Mouse (Mus musculus): ENCODE measurements around the gene Btbd9.

The Btbd9 gene

DNA sequence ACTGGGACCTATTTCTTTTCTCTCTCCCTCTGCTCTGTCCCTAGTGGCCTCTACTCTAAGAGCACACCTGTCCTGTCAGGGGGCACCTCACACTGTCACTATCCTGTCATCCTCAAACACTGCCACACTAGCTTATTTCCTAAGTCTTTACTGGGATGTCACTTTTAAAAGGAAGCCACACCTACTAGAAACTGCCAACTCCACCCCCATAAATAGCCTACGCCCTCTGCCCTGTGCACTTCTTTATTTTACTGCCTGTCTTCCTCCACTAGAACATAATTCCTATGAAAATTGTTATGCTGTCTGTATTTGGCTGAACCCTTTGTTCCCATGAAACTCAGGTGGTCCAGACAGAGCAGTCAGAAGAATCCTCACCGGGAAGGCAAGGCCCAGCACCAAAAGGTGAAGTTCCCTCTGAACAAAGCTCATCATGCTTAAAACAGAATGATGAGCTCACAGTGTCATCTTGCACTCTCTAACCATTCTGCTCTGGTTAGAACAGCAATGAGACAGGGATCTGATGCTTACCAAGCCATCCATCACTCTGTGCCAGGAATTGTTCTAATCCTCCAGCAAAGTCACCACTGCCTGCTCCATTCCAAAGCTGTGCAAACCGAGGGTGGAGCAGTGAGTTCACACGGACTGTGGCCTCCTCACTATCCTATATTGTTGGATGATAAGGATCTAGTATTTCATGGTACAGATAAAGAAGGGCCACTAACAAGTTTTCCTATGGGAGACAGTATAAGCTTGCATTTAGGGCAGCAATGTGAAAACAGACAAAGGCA, 91.0 kb downstream of the Btbd9 start:
- DNase-seq (ENCODE audit: inconsistent age in 2 of 2, low spot score in 1 of 2), result no peak

GRCm38 (mm10) chr17:30484446-30485066, 91.7 kb downstream of the Btbd9 start:
- DNase-seq (ENCODE audit: inconsistent age in 2 of 2, low spot score in 1 of 2), result no peak

- DNase-seq (ENCODE audit: inconsistent age in 2 of 2, low spot score in 1 of 2), result no peak
These were observed 94.5 kb downstream of the Btbd9 start for GRCm38 (mm10) chr17:30481766-30482165.

DNA sequence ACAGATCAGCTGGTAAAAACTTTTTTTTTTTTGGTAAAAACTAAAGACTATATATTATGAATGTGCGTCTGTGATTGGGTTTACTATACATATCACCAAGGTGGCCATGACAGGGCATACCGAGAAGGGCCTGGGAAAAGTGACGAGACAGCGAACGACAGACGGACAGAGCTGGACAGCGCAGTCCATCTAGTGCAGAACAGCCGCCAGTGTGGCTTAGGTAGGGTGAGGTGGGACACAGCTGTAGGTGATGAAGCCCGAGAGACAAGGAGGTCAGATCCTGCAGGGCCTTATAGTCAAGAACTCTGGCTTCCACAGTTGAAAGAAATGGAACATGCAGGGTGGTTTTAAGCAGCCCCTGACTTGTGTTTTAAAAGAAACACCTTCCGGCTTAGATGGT, 94.9 kb downstream of the Btbd9 start:
- DNase-seq (ENCODE audit: inconsistent age in 2 of 2, low spot score in 1 of 2), result no peak

- no peak for DNase-seq (ENCODE audit: inconsistent age in 2 of 2, low spot score in 1 of 2)
These were observed 95.9 kb downstream of the Btbd9 start for GRCm38 (mm10) chr17:30480381-30480780.

DNA sequence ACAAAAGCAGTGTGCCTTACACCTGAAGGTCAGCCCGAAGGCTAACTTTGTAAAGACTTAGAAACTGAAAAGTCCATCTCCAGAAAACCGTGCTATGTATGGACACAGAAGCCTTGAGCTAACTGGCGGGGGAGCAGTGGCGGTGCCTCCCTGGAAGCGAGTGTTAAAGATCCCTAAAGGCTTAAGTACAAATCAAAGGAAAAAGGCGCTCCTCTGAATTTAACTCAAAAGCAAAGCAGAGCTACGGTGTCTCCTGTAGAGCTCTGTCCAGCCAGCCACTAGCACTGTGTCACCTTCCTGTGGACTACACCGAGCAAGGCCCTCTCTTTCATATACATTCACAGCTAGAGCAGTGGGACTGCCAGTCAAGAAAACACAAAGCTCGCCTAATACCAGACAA, 98.1 kb downstream of the Btbd9 start:
- no peak for DNase-seq (ENCODE audit: inconsistent age in 2 of 2, low spot score in 1 of 2)

GRCm38 (mm10) chr17:30474561-30474960, 101.7 kb downstream of the Btbd9 start:
- no peak for DNase-seq (ENCODE audit: inconsistent age in 2 of 2, low spot score in 1 of 2)

DNA sequence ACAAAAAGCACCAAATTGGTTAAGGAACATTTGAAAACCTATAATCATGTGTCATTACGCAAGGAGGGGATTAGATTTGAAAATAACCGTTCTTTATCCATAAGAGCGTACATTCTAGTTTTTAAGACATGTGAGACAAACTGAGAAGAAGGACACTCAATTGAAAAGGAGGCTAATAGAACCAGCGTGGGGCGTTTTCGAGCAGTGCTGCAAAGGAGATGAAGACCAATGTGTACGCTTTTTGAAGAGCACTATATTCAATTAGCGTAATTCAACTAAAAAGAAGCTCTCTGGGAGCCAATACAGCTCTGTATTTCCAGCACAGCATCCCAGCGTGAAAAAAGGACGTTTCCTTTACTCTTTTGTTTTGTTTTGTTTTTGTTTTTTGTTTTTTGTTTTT, 103.5 kb downstream of the Btbd9 start:
- no peak for DNase-seq (ENCODE audit: inconsistent age in 2 of 2, low spot score in 1 of 2)

- DNase-seq (ENCODE audit: inconsistent age in 2 of 2, low spot score in 1 of 2), result no peak
These were observed 104.8 kb downstream of the Btbd9 start for GRCm38 (mm10) chr17:30471512-30471911.

- DNase-seq (ENCODE audit: inconsistent age in 2 of 2, low spot score in 1 of 2), result peak; percentile 34 to 77
These were observed 105.5 kb downstream of the Btbd9 start for GRCm38 (mm10) chr17:30470790-30471189.

DNA sequence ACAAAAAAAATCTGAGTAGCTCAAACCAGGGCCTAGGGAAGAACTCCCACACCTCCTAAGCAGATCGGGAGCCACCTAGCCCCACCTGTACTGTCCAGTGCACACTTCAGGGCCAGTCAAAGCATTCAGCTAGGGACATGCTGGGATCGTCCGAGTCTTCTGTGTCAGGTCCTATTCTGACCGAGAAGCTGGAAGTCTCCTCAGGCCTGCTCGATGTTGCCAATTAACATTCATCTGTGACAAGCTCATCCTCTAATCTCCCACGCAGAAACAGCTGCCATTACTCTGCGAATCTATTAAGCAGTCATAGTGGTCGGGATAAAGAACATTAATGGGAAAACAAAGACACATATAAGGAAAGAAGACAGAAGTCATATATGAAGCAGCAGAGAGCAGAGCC, 106.0 kb downstream of the Btbd9 start:
- no peak for DNase-seq (ENCODE audit: inconsistent age in 2 of 2, low spot score in 1 of 2)

DNA sequence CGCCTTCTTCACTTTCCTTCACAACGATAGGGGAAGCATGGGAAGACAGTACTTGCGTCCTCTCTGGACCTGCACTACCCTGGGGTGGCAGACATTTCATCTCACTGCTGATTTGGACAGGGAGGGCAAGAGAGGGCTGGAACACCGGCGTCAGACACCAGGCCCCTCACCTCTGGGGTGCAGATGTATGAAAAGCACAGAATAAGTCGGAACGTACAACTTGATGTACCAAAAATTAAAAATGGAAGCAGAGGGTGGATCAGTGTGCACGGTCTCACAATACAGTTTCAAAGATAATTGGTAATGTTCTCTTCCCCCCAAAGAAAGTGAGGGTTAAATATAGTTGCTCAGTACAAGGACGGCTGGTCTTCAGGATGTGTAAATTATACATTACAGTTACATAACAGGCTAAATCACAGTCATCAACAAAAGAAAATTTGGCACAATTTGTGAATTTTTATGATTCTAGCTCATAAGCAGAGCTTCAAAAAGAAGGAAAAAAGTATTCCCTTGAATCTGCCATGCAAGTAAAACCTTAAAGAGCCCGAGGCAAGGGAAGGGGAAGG, 106.7 kb downstream of the Btbd9 start:
- no peak for DNase-seq (ENCODE audit: inconsistent age in 2 of 2, low spot score in 1 of 2)

DNA sequence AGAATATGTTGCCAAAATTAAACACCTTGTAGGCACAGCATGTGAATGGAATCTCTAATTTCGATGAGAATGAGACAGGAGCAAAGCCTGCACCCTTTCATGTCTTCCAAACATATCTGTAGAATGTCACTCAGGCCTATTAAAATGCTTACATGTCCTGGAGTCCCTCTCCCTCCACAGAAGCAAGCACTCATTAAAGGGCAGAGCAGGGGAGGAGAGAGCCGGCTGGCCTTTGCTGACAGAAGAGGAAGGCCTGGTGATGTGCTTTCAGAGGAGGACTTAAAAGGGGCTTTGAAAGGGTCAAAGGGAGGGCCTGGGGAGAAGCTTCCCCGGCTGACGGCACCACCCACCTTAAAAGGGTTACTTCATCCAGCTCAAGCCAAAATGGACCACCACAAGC, 107.9 kb downstream of the Btbd9 start:
- DNase-seq (ENCODE audit: inconsistent age in 2 of 2, low spot score in 1 of 2), result no peak

GRCm38 (mm10) chr17:30467566-30468213, 108.6 kb downstream of the Btbd9 start:
- no peak for DNase-seq (ENCODE audit: inconsistent age in 2 of 2, low spot score in 1 of 2)

DNA sequence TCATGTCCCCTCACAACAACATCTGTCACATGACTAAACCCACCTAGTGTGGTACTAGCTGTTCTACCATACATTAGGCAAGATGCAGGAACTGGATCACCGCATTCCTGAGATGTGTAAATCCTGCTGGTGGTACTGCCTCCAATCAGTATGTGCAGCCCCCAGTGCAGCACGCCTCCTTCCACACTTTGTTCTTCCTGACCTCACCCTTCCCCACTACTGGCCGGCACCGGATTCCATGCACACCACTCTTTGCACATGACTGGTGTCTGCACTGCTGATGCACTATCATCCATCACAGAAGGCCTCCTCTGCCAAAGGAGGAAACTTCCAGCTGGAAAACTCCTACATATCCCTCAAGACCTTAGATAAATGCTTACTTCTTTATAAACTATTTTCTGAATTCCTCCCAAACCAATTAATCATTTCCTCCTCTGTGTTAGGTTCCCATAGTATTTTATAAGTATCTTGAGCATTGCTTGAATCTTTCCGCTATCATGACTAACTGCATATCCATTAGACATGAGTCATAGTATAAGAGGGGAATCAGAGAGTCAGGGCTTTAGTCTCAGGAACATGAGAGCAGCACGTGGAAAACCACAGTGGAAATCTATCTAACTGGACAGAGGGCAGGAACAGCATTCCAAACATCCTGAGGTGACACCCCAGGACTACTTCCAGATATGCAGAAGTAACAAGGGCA, 111.1 kb downstream of the Btbd9 start:
- DNase-seq (ENCODE audit: inconsistent age in 2 of 2, low spot score in 1 of 2), result peak in 1 of 2 experiments; percentile 30

- DNase-seq (ENCODE audit: inconsistent age in 2 of 2, low spot score in 1 of 2), result no peak
These were observed 112.0 kb downstream of the Btbd9 start for GRCm38 (mm10) chr17:30464240-30464745.

DNA sequence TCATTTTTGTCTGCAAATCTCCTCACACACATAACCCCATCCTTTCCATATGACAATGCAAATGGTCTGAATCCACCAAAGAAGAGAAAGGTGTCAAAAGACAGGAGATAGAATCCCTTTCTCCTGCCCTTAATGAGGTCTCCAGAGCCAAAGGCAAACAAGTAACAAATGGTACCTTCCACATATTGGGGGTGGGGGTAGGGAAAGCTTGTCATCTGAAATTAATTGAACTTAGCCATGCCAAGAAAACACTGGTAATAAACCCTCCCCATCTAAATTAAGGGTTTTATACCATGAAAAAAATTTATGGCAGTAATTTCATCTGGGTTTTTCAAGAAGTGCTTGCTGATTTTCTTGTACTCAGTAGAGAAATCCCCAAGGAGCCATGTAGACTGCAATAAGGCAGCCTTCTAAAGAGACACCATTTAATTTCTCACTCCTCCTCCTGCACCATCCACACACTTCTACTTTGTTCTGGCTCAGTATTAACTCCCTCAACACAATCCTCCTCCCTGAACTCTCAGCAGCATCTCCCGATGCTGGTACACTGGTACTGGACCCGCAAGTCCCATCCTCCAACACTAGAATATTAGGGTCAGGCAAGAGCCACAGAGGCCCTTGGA, 115.5 kb downstream of the Btbd9 start:
- DNase-seq (ENCODE audit: inconsistent age in 2 of 2, low spot score in 1 of 2), result no peak

GRCm38 (mm10) chr17:30459706-30460105, 116.6 kb downstream of the Btbd9 start:
- DNase-seq (ENCODE audit: inconsistent age in 2 of 2, low spot score in 1 of 2), result no peak

DNA sequence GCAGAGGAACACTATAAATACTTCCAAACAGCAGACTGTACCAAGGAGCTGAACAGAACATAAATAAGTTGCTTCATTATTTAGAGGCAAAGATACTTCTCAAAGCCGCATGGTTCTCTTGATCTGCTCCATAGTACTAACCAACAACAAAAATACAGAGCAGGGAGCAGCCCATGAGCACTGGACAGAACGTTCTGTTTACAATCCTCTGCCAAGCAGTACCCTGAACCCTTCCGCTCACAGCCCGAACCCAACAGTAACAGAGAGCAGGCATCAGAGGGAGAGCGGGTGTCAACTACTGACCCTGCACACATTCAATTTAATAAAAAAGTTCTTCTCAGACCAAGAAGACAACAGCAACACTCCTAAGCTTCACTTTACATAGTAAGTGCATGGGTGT, 117.4 kb downstream of the Btbd9 start:
- no peak for DNase-seq (ENCODE audit: inconsistent age in 2 of 2, low spot score in 1 of 2)

GRCm38 (mm10) chr17:30458301-30458700, 118.0 kb downstream of the Btbd9 start:
- DNase-seq (ENCODE audit: inconsistent age in 2 of 2, low spot score in 1 of 2), result peak in 1 of 2 experiments; percentile 55

- DNase-seq (ENCODE audit: inconsistent age in 2 of 2, low spot score in 1 of 2), result no peak
These were observed 118.8 kb downstream of the Btbd9 start for GRCm38 (mm10) chr17:30457486-30457885.
